Mouse (Mus musculus) megakaryocyte, embryonic 14.5 days (primary cell): ENCODE data around the gene Dclre1b. TPM values are rescaled to one million over a fixed set of nuclear protein-coding genes. Genes with fewer than 3 reads are reported as not detected.
"Not testable (repeated sequence)": the region's sequence is repeated elsewhere in the genome, so short reads cannot be mapped to it uniquely, and the experiment has no call there.

ENCODE experiments used
- H3K27me3 ChIP-seq: replicated peaks from 2 replicates; pipeline ENCODE3; 2012; ENCODE audit warnings: inconsistent platforms
- H3K36me3 ChIP-seq: replicated peaks from 2 replicates; pipeline ENCODE3; 2012; ENCODE audit warnings: low read length, inconsistent platforms, mixed read lengths
- H3K4me1 ChIP-seq: 2 replicates; pipeline ENCODE4 v1.6.1; 2012; ENCODE audit warnings: inconsistent platforms
- H3K4me3 ChIP-seq: replicated peaks from 2 replicates; pipeline ENCODE3; 2012; ENCODE audit warnings: moderate library complexity, mild to moderate bottlenecking, inconsistent platforms
- H3K9me3 ChIP-seq: 2 replicates; pipeline ENCODE4 v1.6.1; 2012; ENCODE audit warnings: inconsistent platforms
- FLI1 ChIP-seq: IDR thresholded peaks from 2 replicates; pipeline ENCODE4 v1.6.1; 2012; ENCODE audit warnings: low read length, inconsistent platforms, mixed read lengths
- GATA1 ChIP-seq: IDR thresholded peaks from 3 replicates; pipeline ENCODE4 v1.6.1; 2012; ENCODE audit warnings: mixed read lengths, low read length, inconsistent platforms, borderline replicate concordance
- polyA plus RNA-seq: library from polyadenylated mRNA; stranded (reverse); fragments of >175 nt; gene quantifications from 2 replicates; pipeline ENCODE4 v1.2.3, GENCODE M21; 2012; ENCODE audit warnings: low replicate concordance; ENCODE audit not compliant: insufficient read depth

Gene Dclre1b
- polyA plus RNA-seq, result 3.1 and 10.5 TPM in 2 replicates

- Histone ChIP-seq H3K36me3 (peaks cover 65% of the 10 kb centered on the region), H3K4me1 (peaks cover 68% of the 10 kb centered on the region), H3K9me3 (no peaks in the 10 kb centered on the region), H3K27me3 (no peaks in the 10 kb centered on the region), H3K4me3 (peak within 1 kb of the TSS; percentile 97)
- no peak for TF ChIP-seq GATA1
These were observed at the start of gene Dclre1b, which contains the start of the genes Ap4b1 and Gm43064 for GRCm38 (mm10) chr3:103808891-103809798. TSS of gene Dclre1b (minus strand) at chr3:103809444. TSS of gene Ap4b1 (plus strand) at chr3:103809520. TSS of gene Gm43064 (plus strand) at chr3:103809573.

GRCm38 (mm10) chr3:103857977-103858563 lies 48.8 kb upstream of the Dclre1b start:
- Histone ChIP-seq H3K4me3 (no peak overlapping the region), H3K27me3 (no peaks in the 10 kb centered on the region), H3K4me1 (peaks cover 72% of the 10 kb centered on the region), H3K36me3 (peaks cover under 1% of the 10 kb centered on the region), H3K9me3 (no peaks in the 10 kb centered on the region)
- TF ChIP-seq FLI1 (no peak), GATA1 (no peak)

- TF ChIP-seq FLI1 (no peak), GATA1 (no peak)
- H3K9me3 ChIP-seq, result no peaks in the 10 kb centered on the region
- H3K4me3 ChIP-seq, result no peak overlapping the region
- H3K27me3 ChIP-seq, result no peaks in the 10 kb centered on the region
- peaks cover 73% of the 10 kb centered on the region for H3K4me1 ChIP-seq
- no peaks in the 10 kb centered on the region for H3K36me3 ChIP-seq
These were observed 48.0 kb upstream of the Dclre1b start for GRCm38 (mm10) chr3:103857036-103857805.

- Histone ChIP-seq H3K9me3 (no peaks in the 10 kb centered on the region), H3K36me3 (no peaks in the 10 kb centered on the region), H3K27me3 (no peaks in the 10 kb centered on the region), H3K4me1 (peaks cover 55% of the 10 kb centered on the region), H3K4me3 (no peak overlapping the region)
- TF ChIP-seq GATA1 (no peak), FLI1 (no peak)
These were observed 44.6 kb upstream of the Dclre1b start for GRCm38 (mm10) chr3:103853804-103854203.

GRCm38 (mm10) chr3:103852565-103853299 lies 43.5 kb upstream of the Dclre1b start:
- Histone ChIP-seq H3K9me3 (no peaks in the 10 kb centered on the region), H3K36me3 (no peaks in the 10 kb centered on the region), H3K4me3 (peak overlapping the region; percentile 4), H3K27me3 (no peaks in the 10 kb centered on the region), H3K4me1 (peaks cover 46% of the 10 kb centered on the region)
- TF ChIP-seq GATA1 (no peak), FLI1 (no peak)

- Histone ChIP-seq H3K4me3 (no peak overlapping the region), H3K4me1 (peaks cover 40% of the 10 kb centered on the region), H3K27me3 (no peaks in the 10 kb centered on the region), H3K36me3 (no peaks in the 10 kb centered on the region), H3K9me3 (no peaks in the 10 kb centered on the region)
- TF ChIP-seq FLI1 (no peak), GATA1 (no peak)
These were observed 42.6 kb upstream of the Dclre1b start for GRCm38 (mm10) chr3:103851882-103852281.

GRCm38 (mm10) chr3:103851481-103851880 lies 42.2 kb upstream of the Dclre1b start:
- Histone ChIP-seq H3K4me1 (peaks cover 40% of the 10 kb centered on the region), H3K9me3 (no peaks in the 10 kb centered on the region), H3K27me3 (no peaks in the 10 kb centered on the region), H3K36me3 (peaks cover 2% of the 10 kb centered on the region), H3K4me3 (no peak overlapping the region)
- TF ChIP-seq FLI1 (no peak), GATA1 (no peak)

- Histone ChIP-seq H3K27me3 (no peaks in the 10 kb centered on the region), H3K4me3 (no peak overlapping the region), H3K4me1 (peaks cover 36% of the 10 kb centered on the region), H3K9me3 (no peaks in the 10 kb centered on the region), H3K36me3 (peaks cover 3% of the 10 kb centered on the region)
- TF ChIP-seq FLI1, result no peak
- TF ChIP-seq GATA1, result no peak
These were observed 41.6 kb upstream of the Dclre1b start for GRCm38 (mm10) chr3:103850644-103851363.

GRCm38 (mm10) chr3:103840946-103841345 lies 31.7 kb upstream of the Dclre1b start:
- H3K9me3 ChIP-seq, H3K27me3 ChIP-seq, H3K4me3 ChIP-seq, H3K4me1 ChIP-seq: not testable (repeated sequence)
- peaks cover 55% of the 10 kb centered on the region for H3K36me3 ChIP-seq

GRCm38 (mm10) chr3:103840195-103840594 lies 31.0 kb upstream of the Dclre1b start:
- not testable (repeated sequence) for H3K9me3 ChIP-seq, H3K4me1 ChIP-seq, H3K4me3 ChIP-seq, H3K27me3 ChIP-seq
- H3K36me3 ChIP-seq, result peaks cover 59% of the 10 kb centered on the region
